Mouse (Mus musculus) heart, embryonic 11.5 days (tissue): ENCODE data around the gene Tgfb1. TPM values are rescaled to one million over a fixed set of nuclear protein-coding genes. Genes with fewer than 3 reads are reported as not detected.
"Not testable (repeated sequence)": the region's sequence is repeated elsewhere in the genome, so short reads cannot be mapped to it uniquely, and the experiment has no call there.

Experiments used
- ATAC-seq: fragments of 200-750 bp; cut with Nextera tagmentation; replicated peaks from 2 replicates; pipeline ENCODE4 v1.8.0; 2017; ENCODE audit warnings: moderate library complexity; ENCODE audit not compliant: insufficient number of reproducible peaks, low FRiP score, low TSS enrichment
- H3K27ac ChIP-seq: fragments of 300-500 bp; sonication (generic); 2 replicates; pipeline ENCODE4 v1.5.1; 2014; ENCODE audit warnings: mild to moderate bottlenecking, low read depth, low read length
- H3K27me3 ChIP-seq: fragments of 300-500 bp; sonication (generic); 2 replicates; pipeline ENCODE4 v1.6.1; 2014; ENCODE audit warnings: mild to moderate bottlenecking, low read length, mixed read lengths; ENCODE audit not compliant: control insufficient read depth, insufficient read depth
- H3K36me3 ChIP-seq: fragments of 300-500 bp; sonication (generic); 2 replicates; pipeline ENCODE4 v1.6.1; 2014; ENCODE audit warnings: mild to moderate bottlenecking, low read length, moderate library complexity, mixed read lengths; ENCODE audit not compliant: control insufficient read depth, insufficient read depth
- H3K4me1 ChIP-seq: fragments of 300-500 bp; sonication (generic); 2 replicates; pipeline ENCODE4 v1.6.1; 2014; ENCODE audit warnings: low read length; ENCODE audit not compliant: control insufficient read depth, insufficient read depth
- H3K4me2 ChIP-seq: fragments of 300-500 bp; sonication (generic); 2 replicates; pipeline ENCODE4 v1.6.1; 2014; ENCODE audit warnings: mild to moderate bottlenecking, moderate library complexity
- H3K4me3 ChIP-seq: fragments of 300-500 bp; sonication (generic); 2 replicates; pipeline ENCODE4 v1.5.1; 2014; ENCODE audit warnings: low read depth, low read length
- H3K9ac ChIP-seq: fragments of 300-500 bp; sonication (generic); 2 replicates; pipeline ENCODE4 v1.6.1; 2014; ENCODE audit warnings: mild to moderate bottlenecking, low read depth, low read length, moderate library complexity
- H3K9me3 ChIP-seq: fragments of 300-500 bp; sonication (generic); replicated peaks from 2 replicates; pipeline ENCODE4 v1.6.1; 2016; ENCODE audit warnings: low read length; ENCODE audit not compliant: control insufficient read depth
- WGBS: fragments of 180-500 bp; shearing (Covaris S2); extraction: QIAGEN DNeasy Blood & Tissue Kit; methylation state at CpG from one replicate; pipeline ENCODE4 v1.1.7; 2014; ENCODE audit not compliant: insufficient replicate concordance; 5-methylcytosine and 5-hydroxymethylcytosine counted together
- polyA plus RNA-seq: library from polyadenylated mRNA; unstranded; fragments of >200 nt; fragmentation: Nextera tagmentation; extraction: Ambion mirVana; gene quantifications from 2 replicates; pipeline ENCODE4 v1.2.1, GENCODE M21; 2014

Gene Tgfb1
- polyA plus RNA-seq, 1 experiment from 2014 or later: 3.6 TPM

- Histone ChIP-seq H3K4me3 (no peak overlapping the region), H3K4me2 (no peak overlapping the region), H3K9ac (peak overlapping the region; percentile 52; the same call in 1 of the 2 replicates), H3K4me1 (peaks cover 41% of the 10 kb centered on the region), H3K27ac (0 out of 2 replicates have a peak overlapping the region, but pooled peaks have one; percentile 75), H3K36me3 (peaks cover 31% of the 10 kb centered on the region), H3K27me3 (no peaks in the 10 kb centered on the region), H3K9me3 (no peaks in the 10 kb centered on the region)
- 85% methylated on average over 9 of the region's 9 CpGs for WGBS
- ATAC-seq: no peak
Measured at GRCm38 (mm10) chr7:25712801-25713200, 26.0 kb downstream of the Tgfb1 start.

GRCm38 (mm10) chr7:25714581-25714980, 27.8 kb downstream of the Tgfb1 start:
- no peaks in the 10 kb centered on the region for H3K9me3 ChIP-seq
- H3K4me2 ChIP-seq: no peak overlapping the region
- no peak for ATAC-seq
- H3K27ac ChIP-seq: no peak overlapping the region
- no peak overlapping the region for H3K9ac ChIP-seq
- 95% methylated on average over 8 of the region's 8 CpGs for WGBS
- no peaks in the 10 kb centered on the region for H3K27me3 ChIP-seq
- peaks cover 31% of the 10 kb centered on the region for H3K36me3 ChIP-seq
- no peak overlapping the region for H3K4me3 ChIP-seq
- H3K4me1 ChIP-seq: peaks cover 45% of the 10 kb centered on the region

- Histone ChIP-seq H3K9ac (no peak overlapping the region), H3K27ac (no peak overlapping the region), H3K4me3 (no peak overlapping the region), H3K4me1 (peaks cover 32% of the 10 kb centered on the region), H3K36me3 (peaks cover 31% of the 10 kb centered on the region), H3K4me2 (no peak overlapping the region), H3K9me3 (no peaks in the 10 kb centered on the region), H3K27me3 (no peaks in the 10 kb centered on the region)
- no peak for ATAC-seq
- 94% methylated on average over 22 of the region's 22 CpGs for WGBS
Measured at GRCm38 (mm10) chr7:25715731-25716271, 29.0 kb downstream of the Tgfb1 start.

GRCm38 (mm10) chr7:25717478-25717877, 30.7 kb downstream of the Tgfb1 start:
- peaks cover 35% of the 10 kb centered on the region for H3K36me3 ChIP-seq
- H3K27ac ChIP-seq: no peak overlapping the region
- no peaks in the 10 kb centered on the region for H3K27me3 ChIP-seq
- peaks cover 16% of the 10 kb centered on the region for H3K4me1 ChIP-seq
- H3K9ac ChIP-seq: no peak overlapping the region
- H3K9me3 ChIP-seq: no peaks in the 10 kb centered on the region
- peak overlapping the region; percentile 7; the same call in 1 of the 2 replicates for H3K4me2 ChIP-seq
- no peak for ATAC-seq
- no peak overlapping the region for H3K4me3 ChIP-seq
- 93% methylated on average over 3 of the region's 3 CpGs for WGBS

- peaks cover 35% of the 10 kb centered on the region for H3K36me3 ChIP-seq
- H3K27ac ChIP-seq: peak within 1 kb of the TSS; percentile 83
- peak; percentile 60 for ATAC-seq
- H3K9ac ChIP-seq: peak within 1 kb of the TSS; percentile 84
- H3K4me1 ChIP-seq: peaks cover 13% of the 10 kb centered on the region
- H3K9me3 ChIP-seq: no peaks in the 10 kb centered on the region
- peak within 1 kb of the TSS; percentile 88 for H3K4me2 ChIP-seq
- H3K4me3 ChIP-seq: peak within 1 kb of the TSS; percentile 76
- no peaks in the 10 kb centered on the region for H3K27me3 ChIP-seq
- WGBS: 4% methylated on average over 32 of the region's 32 CpGs
Measured at GRCm38 (mm10) chr7:25718788-25719417, 32.1 kb downstream of the Tgfb1 start, which contains the start of gene Ccdc97. Gene Ccdc97 (minus strand): TSS chr7:25719088.

GRCm38 (mm10) chr7:25719761-25720610, 33.2 kb downstream of the Tgfb1 start:
- H3K9ac ChIP-seq: no peak overlapping the region; the same call in 1 of the 2 replicates
- peak overlapping the region; percentile 41; the same call in 1 of the 2 replicates for H3K27ac ChIP-seq
- peaks cover 35% of the 10 kb centered on the region for H3K36me3 ChIP-seq
- ATAC-seq: no peak
- no peak overlapping the region for H3K4me3 ChIP-seq
- H3K4me1 ChIP-seq: peaks cover 13% of the 10 kb centered on the region
- H3K27me3 ChIP-seq: no peaks in the 10 kb centered on the region
- peak overlapping the region; percentile 88 for H3K4me2 ChIP-seq
- no peaks in the 10 kb centered on the region for H3K9me3 ChIP-seq
- WGBS: 61% methylated on average over 10 of the region's 10 CpGs

- Histone ChIP-seq H3K4me3 (no peak overlapping the region), H3K4me2 (no peak overlapping the region), H3K9me3 (no peaks in the 10 kb centered on the region), H3K27me3 (no peaks in the 10 kb centered on the region), H3K4me1 (peaks cover 13% of the 10 kb centered on the region), H3K36me3 (peaks cover 36% of the 10 kb centered on the region), H3K9ac (no peak overlapping the region), H3K27ac (no peak overlapping the region)
- no peak for ATAC-seq
- 92% methylated on average over 5 of the region's 5 CpGs for WGBS
Measured at GRCm38 (mm10) chr7:25720760-25721159, 34.0 kb downstream of the Tgfb1 start.

- Histone ChIP-seq H3K27ac (peak overlapping the region; percentile 18; the same call in 1 of the 2 replicates), H3K4me1 (peaks cover 13% of the 10 kb centered on the region), H3K36me3 (peaks cover 44% of the 10 kb centered on the region)
- H3K27me3 ChIP-seq, ATAC-seq, H3K9me3 ChIP-seq, H3K4me3 ChIP-seq, H3K9ac ChIP-seq, H3K4me2 ChIP-seq: not testable (repeated sequence)
Measured at GRCm38 (mm10) chr7:25721776-25722175, 35.0 kb downstream of the Tgfb1 start.
